Mouse (Mus musculus) left cerebral cortex, adult 11 months (tissue): ENCODE data around the gene Tac4.

ENCODE experiments used
- DNase-seq: peaks from one replicate; pipeline ENCODE4 v3.0.0; 2022; ENCODE audit warnings: low spot score

Gene Tac4

GRCm38 (mm10) chr11:95318116-95318515 lies 56.8 kb downstream of the Tac4 start:
- DNase-seq = no peak
